Mouse (Mus musculus) Patski (cell line): ENCODE results near the gene Pmvk. TPM values are rescaled to one million over a fixed set of nuclear protein-coding genes. Genes with fewer than 3 reads are reported as not detected.
A peak's percentile ranks its signal among the peaks of the same experiment; 100 is the strongest.

ENCODE experiments used
- ATAC-seq: fragments of 100-300 bp; one replicate; pipeline ENCODE4 v1.8.0; 2021
- CTCF ChIA-PET: fragments of 350-600 bp; sonication (Branson Sonifier 250); formaldehyde crosslinking; loops from one replicate; lab custom pipeline; 2022; ENCODE audit warnings: inconsistent platforms; lab: Charles Lee
- POLR2A ChIA-PET: fragments of 350-600 bp; sonication (Branson Sonifier 250); formaldehyde crosslinking; loops from one replicate; lab custom pipeline; 2022; ENCODE audit warnings: antibody characterized with exemption, inconsistent platforms; lab: Charles Lee
- DNase-seq: peaks from one replicate; pipeline ENCODE4 v3.0.0-alpha.2; 2011; ENCODE audit warnings: low read depth, low spot score
- H3K27me3 ChIP-seq: fragments of 371-371 bp; one replicate; pipeline ENCODE4 v1.5.1; 2021
- CTCF ChIP-seq: fragments of 100-300 bp; IDR thresholded peaks from one replicate; pipeline ENCODE4 v1.5.1; 2021
- in situ Hi-C: fragments of 300-500 bp; cut with MboI; formaldehyde crosslinking; loops from 3 replicates; pipeline ENCODE4 v1.11.1; 2018; ENCODE audit warnings: low pct_unique_long_range_greater_than_20kb, mixed read lengths
- polyA plus RNA-seq: library from polyadenylated mRNA; unstranded; gene quantifications from one replicate; pipeline ENCODE4 v1.2.3, GENCODE M21; 2021

Gene Pmvk
- 40.7 TPM for polyA plus RNA-seq

DNA sequence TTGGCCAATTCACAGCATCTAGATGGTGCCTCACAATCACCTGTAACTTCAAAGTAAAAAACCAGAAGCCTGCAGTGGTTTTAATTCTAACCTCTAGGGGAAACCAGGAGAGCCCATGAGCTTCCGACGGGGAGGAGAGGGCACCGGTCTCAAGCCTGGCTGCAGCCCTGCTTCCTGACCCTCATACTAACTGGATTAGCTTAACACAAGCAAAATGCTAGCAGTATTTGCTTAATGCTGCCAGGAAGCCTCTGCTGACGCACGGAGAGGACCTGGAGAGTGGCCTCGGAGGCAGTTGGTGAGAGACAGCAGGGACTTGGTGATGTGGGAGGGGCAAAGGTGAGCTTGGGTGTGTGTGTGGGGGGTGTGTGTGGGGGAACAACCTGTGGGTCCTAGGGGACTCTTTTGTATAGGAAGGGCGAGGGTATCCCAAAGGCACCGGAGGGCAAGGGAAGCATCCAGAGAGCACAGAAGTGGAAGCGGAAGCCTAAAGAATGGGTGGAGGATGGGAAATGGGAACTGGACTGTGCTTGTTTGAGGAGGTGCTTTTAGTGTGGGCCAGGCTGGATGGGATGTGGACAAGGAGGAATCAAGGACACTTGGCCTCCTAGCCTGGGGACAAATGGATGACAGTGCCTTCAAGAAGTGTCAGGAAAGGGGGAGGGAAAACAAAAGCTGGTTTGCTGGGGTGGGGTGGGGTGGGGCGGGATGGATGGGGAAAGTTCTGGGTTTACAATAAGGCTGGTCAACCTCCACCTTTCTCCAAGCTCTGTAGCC lies at the start of gene Pmvk:
TSS of gene Pmvk (plus strand) at position 141 of the 777 bp plus-strand sequence.
- no peak for TF ChIP-seq CTCF
- ATAC-seq, result no peak
- in situ Hi-C loops, result no loop called here
- H3K27me3 ChIP-seq, result no peaks in the 10 kb centered on the region
- no peak for DNase-seq
- POLR2A ChIA-PET, result interaction anchor here (0.8 kb wide), 1 partner anchor 104 kb away, joined by 4 read pairs; no protein-coding TSS in a partner anchor
- CTCF ChIA-PET, result interaction anchor here (1.1 to 3.4 kb wide), 3 partner anchors 30 to 58 kb away, joined by 3 to 23 read pairs (median 5); no protein-coding TSS in a partner anchor

DNA sequence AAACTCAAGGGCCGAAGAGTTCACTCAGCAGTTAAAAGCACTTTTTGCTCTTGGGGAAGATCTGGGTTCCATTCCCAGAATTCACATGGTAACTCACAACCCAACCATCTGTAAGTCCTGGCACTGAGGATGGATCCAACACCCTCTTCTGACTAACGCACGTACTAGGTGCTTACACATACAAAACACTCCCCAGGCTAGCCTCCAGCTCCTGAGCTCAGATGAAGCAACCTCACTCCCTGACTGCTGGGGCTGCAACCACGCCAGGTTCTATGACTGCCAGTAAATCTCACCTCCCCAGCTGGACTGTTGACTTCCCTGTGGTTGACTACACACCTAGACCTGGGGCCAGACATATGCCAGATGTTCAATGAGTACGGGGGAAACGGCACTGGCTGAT lies 47.5 kb upstream of the Pmvk start:
- POLR2A ChIA-PET, result interaction anchor here (1.6 to 1.7 kb wide), 2 partner anchors 11 kb away, joined by 4 read pairs; partner anchors contain the start of genes Cks1b and Shc1
- H3K27me3 ChIP-seq, result no peaks in the 10 kb centered on the region
- ATAC-seq (no peak), DNase-seq (no peak)
- CTCF ChIA-PET, result interaction anchor here (6.2 kb wide), 1 partner anchor 11 kb away, joined by 50 read pairs; the partner anchor contains the start of gene Zbtb7b
- in situ Hi-C loops, result no loop called here
- TF ChIP-seq CTCF, result no peak

DNA sequence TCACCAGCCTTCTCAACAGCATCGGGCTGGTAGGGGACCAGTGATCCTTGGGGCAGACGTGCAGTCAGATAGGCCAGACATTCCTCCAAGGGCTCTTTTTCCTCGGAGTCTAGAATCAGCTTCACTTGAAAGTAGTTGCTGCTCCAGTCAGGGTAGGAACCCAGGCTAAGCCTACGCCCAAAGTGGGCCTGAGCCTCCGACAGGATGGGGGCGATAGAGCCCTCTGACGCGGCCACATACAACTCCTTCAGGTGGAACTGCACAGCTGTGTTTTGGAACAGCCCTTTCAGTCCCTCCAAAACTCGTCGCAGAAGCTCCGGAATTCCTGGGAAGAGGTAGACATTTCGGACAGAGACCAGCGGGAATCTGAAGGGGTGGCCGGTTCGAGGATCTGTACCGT lies 45.9 kb upstream of the Pmvk start:
- in situ Hi-C loops, result no loop called here
- DNase-seq (no peak), ATAC-seq (no peak)
- TF ChIP-seq CTCF, result no peak
- H3K27me3 ChIP-seq, result no peaks in the 10 kb centered on the region
- CTCF ChIA-PET, result interaction anchor here (6.2 kb wide), 1 partner anchor 12 kb away, joined by 50 read pairs; the partner anchor contains the start of gene Zbtb7b
- POLR2A ChIA-PET, result interaction anchor here (0.9 kb wide), 1 partner anchor 8 kb away, joined by 5 read pairs; no protein-coding TSS in a partner anchor

- no peaks in the 10 kb centered on the region for H3K27me3 ChIP-seq
- POLR2A ChIA-PET, result interaction anchor here (1.1 to 3.5 kb wide), 4 partner anchors 10 to 18 kb away, joined by 3 to 17 read pairs (median 7); partner anchors contain the start of gene Zbtb7b
- DNase-seq, result no peak
- in situ Hi-C loops, result no loop called here
- no peak for ATAC-seq
- no peak for TF ChIP-seq CTCF
- CTCF ChIA-PET, result interaction anchor here (0.9 to 6.2 kb wide), 4 partner anchors 10 to 13 kb away, joined by 3 to 50 read pairs (median 4); partner anchors contain the start of gene Zbtb7b
Measured at GRCm38 (mm10) chr3:89409701-89410100, 44.6 kb upstream of the Pmvk start.

GRCm38 (mm10) chr3:89410864-89411263 lies 43.5 kb upstream of the Pmvk start:
- ChIA-PET POLR2A (interaction anchor here (1.1 to 3.5 kb wide), 3 partner anchors 12 to 19 kb away, joined by 5 to 17 read pairs (median 9); partner anchors contain the start of gene Zbtb7b), CTCF (interaction anchor here (1.7 to 6.2 kb wide), 3 partner anchors 11 to 46 kb away, joined by 4 to 50 read pairs (median 4); partner anchors contain the start of gene Zbtb7b)
- ATAC-seq, result no peak
- no peak for DNase-seq
- in situ Hi-C loops, result no loop called here
- TF ChIP-seq CTCF, result no peak
- H3K27me3 ChIP-seq, result no peaks in the 10 kb centered on the region

DNA sequence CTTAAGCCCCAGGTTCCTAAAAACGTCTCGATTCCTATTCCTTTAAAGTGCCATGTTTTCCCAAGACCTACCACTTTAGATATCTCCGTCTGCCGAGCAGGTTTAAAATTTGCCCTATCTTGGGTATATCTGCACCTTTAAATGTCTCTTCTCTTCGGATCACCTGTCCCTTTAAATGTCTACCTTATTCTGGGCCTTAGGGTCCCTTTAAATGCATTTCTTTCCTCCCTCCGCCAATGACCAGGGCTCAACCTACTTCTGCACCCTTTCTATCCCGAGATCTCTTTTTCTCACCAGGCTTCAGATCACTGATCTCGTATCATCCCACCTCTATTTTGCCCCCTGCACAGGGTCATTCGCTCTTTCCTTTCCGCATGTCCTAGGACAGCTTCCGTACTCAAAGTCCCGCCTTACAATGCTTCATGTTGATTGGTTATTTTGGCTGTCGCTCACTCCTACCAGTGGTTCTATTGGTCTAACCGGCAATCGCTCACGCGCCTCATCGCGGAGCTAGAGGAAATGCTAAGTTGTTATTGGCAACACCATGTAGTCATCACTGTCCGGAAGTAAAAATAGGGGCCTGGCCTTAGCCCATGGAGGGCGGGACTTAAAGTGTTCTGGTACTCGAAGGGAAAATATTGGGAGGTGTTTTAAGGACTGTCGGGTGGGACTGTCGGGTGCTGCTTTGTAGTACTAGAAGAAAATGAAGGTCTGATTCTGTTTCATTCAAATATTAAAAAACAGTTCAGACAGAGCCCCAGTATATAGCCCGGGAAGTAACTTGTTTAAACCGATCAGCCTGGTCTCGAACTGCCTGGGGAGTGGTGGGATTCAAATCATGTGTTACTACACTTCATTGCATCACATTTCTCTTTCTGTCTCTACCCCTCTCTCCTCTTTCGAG lies 42.6 kb upstream of the Pmvk start, which contains the start of gene Flad1:
TSS of gene Flad1 (minus strand) at position 381 of the 904 bp plus-strand sequence.
- ChIA-PET POLR2A (interaction anchor here (0.6 to 3.5 kb wide), 3 partner anchors 9 to 21 kb away, joined by 3 to 17 read pairs (median 4); partner anchors contain the start of genes Lenep and Zbtb7b), CTCF (interaction anchor here (0.6 to 1.7 kb wide), 5 partner anchors 9 to 93 kb away, joined by 3 to 9 read pairs (median 4); no protein-coding TSS in a partner anchor)
- no peaks in the 10 kb centered on the region for H3K27me3 ChIP-seq
- TF ChIP-seq CTCF, result no peak
- peak; percentile 97 for ATAC-seq
- in situ Hi-C loops, result no loop called here
- peak; percentile 100 for DNase-seq

GRCm38 (mm10) chr3:89416158-89416557 lies 38.2 kb upstream of the Pmvk start:
- CTCF ChIA-PET, result interaction anchor here (2.6 kb wide), 1 partner anchor 20 kb away, joined by 16 read pairs; no protein-coding TSS in a partner anchor
- in situ Hi-C loops, result no loop called here
- H3K27me3 ChIP-seq, result no peaks in the 10 kb centered on the region
- DNase-seq (no peak), ATAC-seq (no peak)
- POLR2A ChIA-PET, result interaction anchor here (0.8 to 1.5 kb wide), 3 partner anchors 8 to 79 kb away, joined by 3 to 13 read pairs (median 5); partner anchors contain the start of gene Zbtb7b
- no peak for TF ChIP-seq CTCF

DNA sequence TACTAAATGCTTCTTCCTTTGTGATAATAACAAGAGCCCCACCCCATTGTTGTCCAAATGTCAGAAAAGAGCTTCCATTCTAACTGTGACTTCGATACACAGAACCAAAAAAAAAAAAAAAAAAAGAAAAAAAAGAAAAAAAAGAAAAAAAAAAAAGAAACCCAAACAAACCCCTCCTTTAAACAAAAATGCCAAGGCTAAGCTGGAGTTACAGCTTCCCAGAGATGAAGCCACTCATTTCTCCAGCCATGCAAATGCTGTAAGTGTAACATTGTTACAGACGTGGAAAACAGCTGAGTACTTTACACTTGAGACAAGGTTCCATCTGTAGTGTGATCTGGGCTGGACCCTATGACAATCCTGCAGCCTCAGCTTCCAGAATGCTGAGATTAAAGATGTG lies 37.2 kb upstream of the Pmvk start:
- ChIA-PET CTCF (interaction anchor here (0.8 to 2.6 kb wide), 5 partner anchors 18 to 37 kb away, joined by 3 to 16 read pairs (median 4); partner anchors contain the start of gene Pbxip1), POLR2A (interaction anchor here (0.6 to 1.5 kb wide), 12 partner anchors 9 to 353 kb away, joined by 3 to 13 read pairs (median 4); partner anchors contain the start of genes Pbxip1, Pygo2 and Zbtb7b)
- no peaks in the 10 kb centered on the region for H3K27me3 ChIP-seq
- DNase-seq, result no peak
- no peak for ATAC-seq
- no peak for TF ChIP-seq CTCF
- in situ Hi-C loops, result no loop called here

GRCm38 (mm10) chr3:89417840-89418169 lies 36.5 kb upstream of the Pmvk start:
- no peak for TF ChIP-seq CTCF
- ChIA-PET POLR2A (interaction anchor here (1.0 to 1.5 kb wide), 8 partner anchors 12 to 64 kb away, joined by 3 to 13 read pairs (median 4); partner anchors contain the start of genes Pbxip1, Pygo2 and Zbtb7b), CTCF (interaction anchor here (1.2 to 2.6 kb wide), 4 partner anchors 18 to 36 kb away, joined by 3 to 16 read pairs (median 4); no protein-coding TSS in a partner anchor)
- no peaks in the 10 kb centered on the region for H3K27me3 ChIP-seq
- no peak for DNase-seq
- ATAC-seq, result no peak
- in situ Hi-C loops, result no loop called here
